Mouse (Mus musculus) embryonic facial prominence, embryonic 10.5 days (tissue): ENCODE results near the gene Dbh. TPM values are rescaled to one million over a fixed set of nuclear protein-coding genes. Genes with fewer than 3 reads are reported as not detected.

ENCODE experiments used
- DNase-seq: peaks from one replicate; pipeline ENCODE4 v3.0.0-alpha.2; 2017; ENCODE audit warnings: low spot score
- H3K27ac ChIP-seq: fragments of 300-500 bp; sonication (generic); replicated peaks from 2 replicates; pipeline ENCODE4 v1.5.1; 2016; ENCODE audit warnings: mild to moderate bottlenecking
- H3K27me3 ChIP-seq: fragments of 300-500 bp; sonication (generic); replicated peaks from 2 replicates; pipeline ENCODE4 v1.6.1; 2016; ENCODE audit warnings: low read depth, mild to moderate bottlenecking; ENCODE audit not compliant: poor library complexity, severe bottlenecking
- H3K36me3 ChIP-seq: fragments of 300-500 bp; sonication (generic); replicated peaks from 2 replicates; pipeline ENCODE4 v1.6.1; 2016; ENCODE audit warnings: mild to moderate bottlenecking, moderate library complexity
- H3K4me1 ChIP-seq: fragments of 300-500 bp; sonication (generic); 2 replicates; pipeline ENCODE4 v1.6.1; 2016
- H3K4me3 ChIP-seq: fragments of 300-500 bp; sonication (generic); 2 replicates; pipeline ENCODE4 v1.5.1; 2016; ENCODE audit warnings: mild to moderate bottlenecking, moderate library complexity
- H3K9me3 ChIP-seq: fragments of 300-500 bp; sonication (generic); 2 replicates; pipeline ENCODE4 v1.6.1; 2016; ENCODE audit warnings: mild to moderate bottlenecking
- WGBS: fragments of 180-500 bp; shearing (Covaris S2); methylation state at CpG from one replicate; pipeline ENCODE4 v1.1.7; 2016; 5-methylcytosine and 5-hydroxymethylcytosine counted together
- polyA plus RNA-seq: library from polyadenylated mRNA; unstranded; fragments of >200 nt; fragmentation: Nextera tagmentation; extraction: Ambion mirVana; gene quantifications from 2 replicates; pipeline ENCODE4 v1.2.1, GENCODE M21; 2016

The Dbh gene
- polyA plus RNA-seq, 1 experiment from 2014 or later = 0.25 TPM

DNA sequence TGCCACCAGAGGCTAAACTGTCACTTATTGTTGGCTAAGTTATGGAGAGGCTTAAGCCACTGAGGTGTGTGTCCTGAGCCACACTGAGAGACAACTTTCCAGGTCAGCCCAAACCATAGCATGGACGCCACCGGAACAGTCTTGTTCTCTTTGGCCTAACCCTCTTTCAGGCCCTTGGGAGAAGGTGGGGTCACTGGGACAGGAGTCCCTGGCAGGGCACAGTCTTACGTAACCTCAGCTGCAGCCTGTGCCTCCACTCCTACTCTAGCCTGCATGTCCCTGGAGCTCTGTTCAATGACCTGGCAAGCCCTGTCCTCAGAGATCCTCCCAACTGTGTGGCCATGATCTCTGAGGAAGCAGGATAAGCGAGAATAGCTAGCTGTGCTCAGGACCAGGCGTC, 42.1 kb downstream of the Dbh start:
- DNase-seq = no peak
- no peak overlapping the region for H3K4me3 ChIP-seq
- H3K27me3 ChIP-seq = no peaks in the 10 kb centered on the region
- no peak overlapping the region for H3K27ac ChIP-seq
- H3K4me1 ChIP-seq = peaks cover 28% of the 10 kb centered on the region
- no peaks in the 10 kb centered on the region for H3K36me3 ChIP-seq
- H3K9me3 ChIP-seq = no peaks in the 10 kb centered on the region
- 91% methylated on average over 5 of the region's 5 CpGs for WGBS

GRCm38 (mm10) chr2:27209370-27209769, 44.3 kb downstream of the Dbh start:
- DNase-seq = peak; percentile 16
- no peaks in the 10 kb centered on the region for H3K36me3 ChIP-seq
- H3K4me1 ChIP-seq = peaks cover 28% of the 10 kb centered on the region
- no peaks in the 10 kb centered on the region for H3K9me3 ChIP-seq
- no peaks in the 10 kb centered on the region for H3K27me3 ChIP-seq
- no peak overlapping the region for H3K4me3 ChIP-seq
- WGBS = 67% methylated on average over 9 of the region's 9 CpGs
- H3K27ac ChIP-seq = peak overlapping the region; percentile 66

DNA sequence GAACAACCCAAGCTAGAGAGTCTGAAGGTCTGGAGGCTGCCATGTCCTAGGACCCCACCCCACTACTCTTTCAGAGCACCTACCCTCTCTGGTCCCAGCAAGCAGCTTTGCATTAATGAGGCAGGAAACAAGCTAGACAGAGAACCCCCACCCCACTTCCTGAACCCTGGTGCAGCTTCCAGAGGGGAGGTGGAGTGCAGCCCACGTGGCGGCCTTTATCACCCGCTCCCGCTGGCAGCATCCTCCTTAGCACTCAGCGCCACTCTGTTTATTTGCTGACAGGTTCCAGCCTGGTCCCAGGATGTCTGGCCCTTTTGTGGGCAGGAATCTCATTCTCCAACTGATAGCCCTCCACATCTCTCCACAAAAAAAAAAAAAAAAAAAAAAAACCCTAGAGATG, 44.8 kb downstream of the Dbh start:
- Histone ChIP-seq H3K4me1 (peaks cover 28% of the 10 kb centered on the region), H3K27ac (peak overlapping the region; percentile 66), H3K9me3 (no peaks in the 10 kb centered on the region), H3K36me3 (no peaks in the 10 kb centered on the region), H3K4me3 (no peak overlapping the region), H3K27me3 (no peaks in the 10 kb centered on the region)
- DNase-seq = peak; percentile 45
- 54% methylated on average over 5 of the region's 5 CpGs for WGBS

- no peaks in the 10 kb centered on the region for H3K9me3 ChIP-seq
- peaks cover 28% of the 10 kb centered on the region for H3K4me1 ChIP-seq
- no peaks in the 10 kb centered on the region for H3K27me3 ChIP-seq
- peak overlapping the region; percentile 35; the same call in 1 of the 2 replicates for H3K27ac ChIP-seq
- no peaks in the 10 kb centered on the region for H3K36me3 ChIP-seq
- 56% methylated on average over 7 of the region's 7 CpGs for WGBS
- DNase-seq = peak; percentile 65
- H3K4me3 ChIP-seq = no peak overlapping the region
Observed at GRCm38 (mm10) chr2:27210255-27210654, 45.2 kb downstream of the Dbh start.

DNA sequence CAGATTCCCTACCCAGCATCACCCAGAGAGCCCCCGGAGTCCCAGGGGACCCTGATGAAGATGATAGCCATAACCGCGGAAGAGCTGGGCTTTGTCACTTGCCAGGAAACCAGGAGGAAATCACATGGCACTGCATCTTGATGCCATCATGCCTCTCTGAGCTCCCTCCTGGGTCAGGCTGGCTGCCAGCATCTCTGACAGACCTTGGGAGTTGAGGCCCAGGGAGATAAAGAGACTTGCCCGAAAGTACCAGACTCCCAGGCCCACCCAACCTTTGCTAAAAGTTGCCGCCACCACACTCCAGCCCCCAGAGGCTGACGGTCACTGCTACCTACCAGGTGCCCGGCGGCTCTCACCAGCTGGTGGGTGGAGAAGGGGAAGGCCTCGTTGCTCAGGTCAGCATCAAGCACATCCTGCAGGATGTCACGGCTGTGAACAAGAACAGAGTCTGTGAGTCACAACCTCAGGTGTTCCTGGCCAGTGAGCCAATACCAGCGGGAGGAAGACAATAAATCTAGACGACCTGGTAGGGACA, 45.7 kb downstream of the Dbh start:
- H3K27me3 ChIP-seq = no peaks in the 10 kb centered on the region
- no peak for DNase-seq
- no peak overlapping the region for H3K4me3 ChIP-seq
- H3K36me3 ChIP-seq = no peaks in the 10 kb centered on the region
- H3K9me3 ChIP-seq = no peaks in the 10 kb centered on the region
- WGBS = 89% methylated on average over 12 of the region's 12 CpGs
- peaks cover 28% of the 10 kb centered on the region for H3K4me1 ChIP-seq
- H3K27ac ChIP-seq = peak overlapping the region; percentile 35; the same call in 1 of the 2 replicates

GRCm38 (mm10) chr2:27211966-27212893, 47.2 kb downstream of the Dbh start:
- 70% methylated on average over 8 of the region's 8 CpGs for WGBS
- no peak overlapping the region for H3K4me3 ChIP-seq
- H3K9me3 ChIP-seq = no peaks in the 10 kb centered on the region
- DNase-seq = no peak
- no peaks in the 10 kb centered on the region for H3K27me3 ChIP-seq
- H3K36me3 ChIP-seq = no peaks in the 10 kb centered on the region
- no peak overlapping the region for H3K27ac ChIP-seq
- peaks cover 28% of the 10 kb centered on the region for H3K4me1 ChIP-seq

DNA sequence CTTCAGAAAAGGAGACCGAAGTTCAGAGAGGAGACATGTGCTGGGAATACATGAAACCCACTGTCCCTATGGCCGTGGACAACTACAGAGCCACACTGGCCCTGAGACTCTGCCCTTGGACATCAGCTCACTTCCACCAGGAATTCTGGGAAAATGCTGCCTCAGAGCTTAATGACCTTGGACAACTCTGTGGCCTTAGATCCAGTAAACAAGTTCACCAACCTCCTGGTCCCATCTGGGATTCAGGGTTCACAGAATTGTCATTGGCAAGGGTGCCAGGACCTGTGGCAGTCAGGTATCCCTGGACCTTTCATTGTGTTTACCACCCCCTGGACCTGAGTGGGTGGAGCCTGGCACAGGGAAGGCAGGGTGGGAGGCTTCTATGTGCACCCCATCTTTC, 50.5 kb downstream of the Dbh start:
- 85% methylated on average over 2 of the region's 2 CpGs for WGBS
- Histone ChIP-seq H3K27ac (no peak overlapping the region), H3K4me3 (no peak overlapping the region), H3K27me3 (no peaks in the 10 kb centered on the region), H3K4me1 (peaks cover 4% of the 10 kb centered on the region; the same call in 1 of the 2 replicates), H3K36me3 (no peaks in the 10 kb centered on the region), H3K9me3 (no peaks in the 10 kb centered on the region)
- no peak for DNase-seq

- H3K9me3 ChIP-seq = no peaks in the 10 kb centered on the region
- H3K36me3 ChIP-seq = no peaks in the 10 kb centered on the region
- H3K27ac ChIP-seq = no peak overlapping the region
- H3K4me1 ChIP-seq = no peaks in the 10 kb centered on the region
- WGBS = 76% methylated on average over 2 of the region's 2 CpGs
- no peak overlapping the region for H3K4me3 ChIP-seq
- DNase-seq = no peak
- peaks cover 7% of the 10 kb centered on the region; the same call in 1 of the 2 replicates for H3K27me3 ChIP-seq
Observed at GRCm38 (mm10) chr2:27218121-27218544, 53.1 kb downstream of the Dbh start.

DNA sequence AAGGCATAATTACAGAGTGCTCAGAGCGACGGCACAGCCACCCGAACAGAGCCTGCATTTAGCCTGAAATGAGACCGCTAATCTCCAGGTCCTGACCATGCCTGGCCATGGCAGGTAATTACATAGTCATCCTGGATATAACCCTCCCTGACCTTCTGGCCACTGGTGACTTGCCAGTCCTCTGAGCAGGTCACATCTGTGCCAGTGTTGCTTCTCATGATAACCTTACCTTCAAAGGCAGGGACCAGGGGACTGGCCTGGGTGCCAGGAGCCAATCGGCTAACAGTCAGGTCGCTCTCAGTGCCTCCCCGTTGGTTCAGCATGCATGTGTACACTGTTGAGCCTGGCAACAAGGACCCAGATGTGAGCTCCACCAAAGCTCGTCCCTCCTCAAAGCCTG, 53.5 kb downstream of the Dbh start:
- H3K9me3 ChIP-seq = no peaks in the 10 kb centered on the region
- no peak for DNase-seq
- peaks cover 7% of the 10 kb centered on the region; the same call in 1 of the 2 replicates for H3K27me3 ChIP-seq
- H3K4me3 ChIP-seq = no peak overlapping the region
- WGBS = 86% methylated on average over 8 of the region's 8 CpGs
- H3K36me3 ChIP-seq = no peaks in the 10 kb centered on the region
- H3K27ac ChIP-seq = no peak overlapping the region
- no peaks in the 10 kb centered on the region for H3K4me1 ChIP-seq

DNA sequence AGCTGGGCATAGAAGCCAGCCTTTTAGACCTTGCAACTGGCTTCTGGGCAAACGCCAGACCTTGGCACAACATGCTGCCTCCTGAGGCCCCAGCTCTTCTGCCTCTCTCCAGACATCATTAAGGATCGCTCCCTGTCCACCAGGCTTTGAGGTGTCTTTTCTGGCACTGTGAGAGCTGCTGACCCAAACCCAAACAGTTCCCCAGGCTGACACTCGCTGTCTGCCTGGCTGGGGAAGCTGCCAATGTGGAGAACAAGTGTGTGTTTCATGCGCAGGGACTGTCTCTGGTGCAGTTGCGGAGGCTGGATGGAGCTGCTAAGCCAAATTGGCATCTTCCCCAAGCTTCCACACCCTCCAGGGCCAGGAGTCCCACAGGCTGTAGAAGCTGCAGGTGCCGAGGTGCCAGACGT, 58.0 kb downstream of the Dbh start:
- Histone ChIP-seq H3K27me3 (peaks cover 7% of the 10 kb centered on the region; the same call in 1 of the 2 replicates), H3K9me3 (no peaks in the 10 kb centered on the region), H3K27ac (no peak overlapping the region), H3K4me3 (no peak overlapping the region), H3K36me3 (no peaks in the 10 kb centered on the region), H3K4me1 (peaks cover 11% of the 10 kb centered on the region)
- no peak for DNase-seq
- WGBS = 88% methylated on average over 7 of the region's 7 CpGs

- no peak overlapping the region for H3K4me3 ChIP-seq
- DNase-seq = no peak
- H3K4me1 ChIP-seq = peaks cover 11% of the 10 kb centered on the region
- 72% methylated on average over 7 of the region's 7 CpGs for WGBS
- no peaks in the 10 kb centered on the region for H3K36me3 ChIP-seq
- no peaks in the 10 kb centered on the region for H3K9me3 ChIP-seq
- H3K27me3 ChIP-seq = peaks cover 7% of the 10 kb centered on the region; the same call in 1 of the 2 replicates
- H3K27ac ChIP-seq = peak overlapping the region; percentile 12; the same call in 1 of the 2 replicates
Observed at GRCm38 (mm10) chr2:27226572-27226971, 61.5 kb downstream of the Dbh start.

- H3K36me3 ChIP-seq = no peaks in the 10 kb centered on the region
- WGBS = 81% methylated on average over 5 of the region's 5 CpGs
- H3K9me3 ChIP-seq = no peaks in the 10 kb centered on the region
- H3K4me3 ChIP-seq = no peak overlapping the region
- H3K27me3 ChIP-seq = 0 out of 2 replicates have a peak, but pooled peaks cover 3% of the 10 kb centered on the region
- H3K27ac ChIP-seq = no peak overlapping the region
- no peak for DNase-seq
- peaks cover 19% of the 10 kb centered on the region for H3K4me1 ChIP-seq
Observed at GRCm38 (mm10) chr2:27228809-27229480, 63.9 kb downstream of the Dbh start.
